Mouse (Mus musculus): ENCODE data around the gene Cryzl2.

GRCm38 (mm10) chr1:157439973-157440641 is 18.3 kb upstream of the Cryzl2 start:
- TF ChIP-seq CTCF (IDR thresholded peaks at IDR 0.05; ENCODE audit: low read depth) (no peak), EP300 (IDR thresholded peaks at IDR 0.05; ENCODE audit: low read depth) (no peak)
